Mouse (Mus musculus): ENCODE data around the gene Slc2a3. TPM values are rescaled to one million over a fixed set of nuclear protein-coding genes. Genes with fewer than 3 reads are reported as not detected.
"Not testable (repeated sequence)": the region's sequence is repeated elsewhere in the genome, so short reads cannot be mapped to it uniquely, and the experiment has no call there.

Slc2a3 gene
- polyA plus RNA-seq, 1 experiment from 2014 or later = 8.4 TPM

- H3K4me1 ChIP-seq (replicated peaks) = peaks cover 11% of the 10 kb centered on the region; the same call in 1 of the 2 replicates
- H3K36me3 ChIP-seq = no peaks in the 10 kb centered on the region
- no peaks in the 10 kb centered on the region for H3K9me3 ChIP-seq (replicated peaks)
- 36% methylated on average over 1 of the region's 1 CpGs for WGBS
- H3K27ac ChIP-seq = peak overlapping the region; percentile 91
- no peak overlapping the region for H3K4me3 ChIP-seq
- ATAC-seq (replicated peaks; ENCODE audit: insufficient number of reproducible peaks, insufficient read depth, low FRiP score, low read depth) = no peak
- H3K4me2 ChIP-seq = no peak overlapping the region
- H3K9ac ChIP-seq = no peak overlapping the region
- H3K27me3 ChIP-seq = no peaks in the 10 kb centered on the region; the same call in 1 of the 2 replicates
Observed at GRCm38 (mm10) chr6:122703706-122704105, 97.7 kb downstream of the Slc2a3 start.

- ATAC-seq (replicated peaks; ENCODE audit: insufficient number of reproducible peaks, insufficient read depth, low FRiP score, low read depth) = no peak
- H3K4me3 ChIP-seq = peak overlapping the region; percentile 41; the same call in 1 of the 2 replicates
- no peaks in the 10 kb centered on the region for H3K36me3 ChIP-seq
- H3K4me1 ChIP-seq (replicated peaks) = peaks cover 11% of the 10 kb centered on the region; the same call in 1 of the 2 replicates
- peak overlapping the region; percentile 59 for H3K4me2 ChIP-seq
- 12% methylated on average over 6 of the region's 6 CpGs for WGBS
- no peaks in the 10 kb centered on the region for H3K9me3 ChIP-seq (replicated peaks)
- no peak overlapping the region for H3K9ac ChIP-seq
- H3K27me3 ChIP-seq = no peaks in the 10 kb centered on the region; the same call in 1 of the 2 replicates
- H3K27ac ChIP-seq = peak overlapping the region; percentile 91
Observed at GRCm38 (mm10) chr6:122703251-122703650, 98.2 kb downstream of the Slc2a3 start.

DNA sequence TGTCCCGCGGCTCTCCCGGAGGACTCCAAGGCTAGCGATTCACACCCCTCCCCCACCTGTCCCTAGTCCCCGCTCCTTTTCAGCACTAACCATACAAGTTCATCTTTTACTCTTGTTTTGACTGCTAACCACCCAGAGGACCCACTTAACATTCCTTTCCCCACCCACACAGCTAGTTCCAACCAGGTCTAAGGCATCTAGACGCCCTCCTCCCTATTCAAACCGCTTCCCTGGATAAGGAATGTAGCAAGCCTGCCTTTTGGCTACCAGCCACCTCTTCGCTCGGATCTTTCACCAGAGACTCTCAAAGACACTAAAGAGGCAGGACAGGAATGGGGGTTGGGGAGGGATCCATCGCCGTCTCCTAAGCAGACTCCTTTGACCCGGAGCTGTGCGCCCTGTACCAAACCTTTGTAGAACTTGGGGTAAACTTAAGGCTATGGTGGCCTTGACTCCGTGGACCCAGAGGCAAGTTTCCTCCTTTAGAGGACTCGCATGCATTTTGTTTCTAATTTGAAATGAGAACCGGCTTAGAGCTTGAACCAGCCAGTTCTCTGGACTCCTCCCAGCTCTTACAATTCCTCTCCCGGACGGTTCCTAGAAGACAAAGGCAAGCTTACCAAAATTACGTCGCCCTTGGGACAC is 98.8 kb downstream of the Slc2a3 start:
- WGBS = 3% methylated on average over 20 of the region's 20 CpGs
- Histone ChIP-seq H3K4me1 (replicated peaks) (peaks cover 11% of the 10 kb centered on the region; the same call in 1 of the 2 replicates), H3K27me3 (no peaks in the 10 kb centered on the region; the same call in 1 of the 2 replicates), H3K4me3 (peak overlapping the region; percentile 41), H3K9me3 (replicated peaks) (no peaks in the 10 kb centered on the region), H3K27ac (peak overlapping the region; percentile 91), H3K36me3 (no peaks in the 10 kb centered on the region), H3K9ac (peak overlapping the region; percentile 46; the same call in 1 of the 2 replicates), H3K4me2 (peak overlapping the region; percentile 59)
- ATAC-seq (replicated peaks; ENCODE audit: insufficient number of reproducible peaks, insufficient read depth, low FRiP score, low read depth) = peak; percentile 95

DNA sequence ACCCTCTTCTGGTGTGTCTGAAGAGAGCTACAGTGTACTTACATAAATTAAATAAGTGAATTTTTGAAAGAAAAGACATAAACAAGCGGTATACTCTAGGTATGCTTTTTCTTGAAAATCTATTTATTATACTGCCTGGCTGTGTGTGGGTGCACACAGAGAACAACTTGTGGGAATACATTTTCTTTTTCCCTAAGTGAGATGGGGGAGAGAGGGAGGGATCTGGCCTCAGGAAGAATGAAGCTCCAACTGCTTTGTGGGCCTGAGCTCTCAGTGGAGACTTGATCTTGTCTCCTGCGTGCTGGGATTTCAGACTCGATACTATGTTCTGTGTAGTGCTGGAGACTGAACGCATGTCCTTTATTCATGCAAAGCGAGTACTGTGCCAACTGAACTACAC is 99.6 kb downstream of the Slc2a3 start:
- no peaks in the 10 kb centered on the region for H3K27me3 ChIP-seq
- no peak for ATAC-seq (replicated peaks; ENCODE audit: insufficient number of reproducible peaks, insufficient read depth, low FRiP score, low read depth)
- H3K4me2 ChIP-seq = peak overlapping the region; percentile 59
- WGBS = 74% methylated on average over 5 of the region's 5 CpGs
- peak overlapping the region; percentile 91 for H3K27ac ChIP-seq
- H3K9ac ChIP-seq = no peak overlapping the region
- no peaks in the 10 kb centered on the region for H3K36me3 ChIP-seq
- peaks cover 11% of the 10 kb centered on the region; the same call in 1 of the 2 replicates for H3K4me1 ChIP-seq (replicated peaks)
- H3K4me3 ChIP-seq = no peak overlapping the region
- H3K9me3 ChIP-seq (replicated peaks) = no peaks in the 10 kb centered on the region

DNA sequence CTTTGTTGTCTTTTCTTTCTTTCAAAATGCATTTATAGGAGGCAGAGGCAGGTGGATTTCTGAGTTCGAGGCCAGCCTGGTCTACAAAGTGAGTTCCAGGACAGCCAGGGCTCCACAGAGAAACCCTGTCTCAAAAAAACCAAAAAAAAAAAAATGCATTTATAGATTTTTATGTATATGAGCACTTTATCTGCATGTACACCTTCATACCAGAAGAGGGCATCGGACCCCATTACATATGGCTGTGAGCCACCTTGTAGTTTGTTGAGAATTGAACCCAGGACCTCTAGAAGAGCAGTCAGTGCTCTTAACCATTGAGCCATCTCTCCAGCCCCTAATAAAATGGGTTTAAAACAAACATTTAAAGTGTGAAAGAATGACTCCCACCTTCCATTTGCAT is 101.8 kb downstream of the Slc2a3 start:
- H3K4me2 ChIP-seq = not testable (repeated sequence)

DNA sequence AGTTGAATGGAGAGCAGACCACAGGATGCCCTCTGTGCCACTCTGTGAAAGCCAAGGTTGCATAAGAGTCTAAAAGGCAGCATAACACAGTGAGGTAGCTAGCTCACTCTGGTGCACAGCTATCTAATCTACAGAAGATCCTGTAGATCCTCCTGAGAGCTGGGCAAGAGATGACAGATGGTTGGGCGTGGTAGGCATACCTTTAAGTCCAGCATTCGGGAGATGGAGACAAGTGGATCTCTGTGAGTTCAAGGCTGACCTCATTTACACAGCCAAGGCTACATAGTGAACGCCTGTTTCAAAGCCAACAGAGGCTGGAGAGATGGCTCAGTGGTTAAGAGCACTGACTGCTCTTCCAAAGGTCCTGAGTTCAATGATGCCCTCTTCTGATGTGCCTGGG is 106.0 kb downstream of the Slc2a3 start:
- 83% methylated on average over 3 of the region's 3 CpGs for WGBS
- Histone ChIP-seq H3K4me1 (replicated peaks) (no peaks in the 10 kb centered on the region), H3K27me3 (no peaks in the 10 kb centered on the region), H3K27ac (no peak overlapping the region), H3K9me3 (replicated peaks) (no peaks in the 10 kb centered on the region), H3K4me3 (no peak overlapping the region), H3K9ac (no peak overlapping the region), H3K36me3 (no peaks in the 10 kb centered on the region), H3K4me2 (no peak overlapping the region)
- ATAC-seq (replicated peaks; ENCODE audit: insufficient number of reproducible peaks, insufficient read depth, low FRiP score, low read depth) = no peak

More for the DNA sequence above, 101.8 kb downstream of the Slc2a3 start:
- not testable (repeated sequence) for H3K9me3 ChIP-seq (replicated peaks); H3K9ac ChIP-seq; H3K4me3 ChIP-seq; H3K36me3 ChIP-seq; H3K27me3 ChIP-seq; ATAC-seq (replicated peaks; ENCODE audit: insufficient number of reproducible peaks, insufficient read depth, low FRiP score, low read depth); H3K27ac ChIP-seq
- WGBS = 74% methylated on average over 2 of the region's 2 CpGs
- H3K4me1 ChIP-seq (replicated peaks) = peaks cover 11% of the 10 kb centered on the region; the same call in 1 of the 2 replicates

GRCm38 (mm10) chr6:122690082-122690481 is 111.4 kb downstream of the Slc2a3 start:
- no peak for ATAC-seq (replicated peaks; ENCODE audit: insufficient number of reproducible peaks, insufficient read depth, low FRiP score, low read depth)
- WGBS = 85% methylated on average over 5 of the region's 5 CpGs

GRCm38 (mm10) chr6:122689411-122690055 is 111.9 kb downstream of the Slc2a3 start:
- no peak for ATAC-seq (replicated peaks; ENCODE audit: insufficient number of reproducible peaks, insufficient read depth, low FRiP score, low read depth)
- WGBS = 75% methylated on average over 6 of the region's 6 CpGs
- no peaks in the 10 kb centered on the region for H3K9me3 ChIP-seq (replicated peaks)
- no peak overlapping the region for H3K9ac ChIP-seq
- no peak overlapping the region for H3K27ac ChIP-seq
- H3K4me2 ChIP-seq = no peak overlapping the region
- H3K36me3 ChIP-seq = no peaks in the 10 kb centered on the region
- H3K4me3 ChIP-seq = no peak overlapping the region
- H3K27me3 ChIP-seq = no peaks in the 10 kb centered on the region
- no peaks in the 10 kb centered on the region for H3K4me1 ChIP-seq (replicated peaks)

More at GRCm38 (mm10) chr6:122690082-122690481, 111.4 kb downstream of the Slc2a3 start:
- Histone ChIP-seq H3K9me3 (replicated peaks) (no peaks in the 10 kb centered on the region), H3K4me1 (replicated peaks) (no peaks in the 10 kb centered on the region), H3K4me3 (no peak overlapping the region), H3K9ac (no peak overlapping the region), H3K27me3 (no peaks in the 10 kb centered on the region), H3K4me2 (no peak overlapping the region), H3K27ac (no peak overlapping the region), H3K36me3 (no peaks in the 10 kb centered on the region)

DNA sequence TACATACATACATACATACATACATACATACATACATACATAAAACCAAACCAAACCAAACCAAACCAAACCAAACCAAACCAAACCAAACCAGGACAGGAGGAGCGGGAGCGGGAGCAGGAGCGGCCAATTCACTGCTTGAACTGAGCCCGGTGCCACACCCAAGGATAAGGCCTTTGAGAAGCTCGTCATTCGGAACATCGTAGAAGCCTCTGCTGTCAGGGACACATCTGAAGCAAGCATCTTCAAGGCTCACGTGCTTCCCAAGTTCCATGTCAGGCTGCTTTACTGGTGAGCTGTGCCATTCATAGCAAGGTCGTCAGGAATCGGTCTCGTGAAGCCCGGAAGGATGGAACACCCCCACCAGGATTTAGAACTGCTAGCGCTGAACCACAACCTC is 114.7 kb downstream of the Slc2a3 start:
- no peaks in the 10 kb centered on the region for H3K36me3 ChIP-seq
- WGBS = 87% methylated on average over 13 of the region's 13 CpGs
- H3K9ac ChIP-seq = no peak overlapping the region
- no peak overlapping the region for H3K4me2 ChIP-seq
- H3K27ac ChIP-seq = no peak overlapping the region
- H3K27me3 ChIP-seq = no peaks in the 10 kb centered on the region
- no peaks in the 10 kb centered on the region for H3K9me3 ChIP-seq (replicated peaks)
- ATAC-seq (replicated peaks; ENCODE audit: insufficient number of reproducible peaks, insufficient read depth, low FRiP score, low read depth) = no peak
- no peak overlapping the region for H3K4me3 ChIP-seq
- no peaks in the 10 kb centered on the region for H3K4me1 ChIP-seq (replicated peaks)

DNA sequence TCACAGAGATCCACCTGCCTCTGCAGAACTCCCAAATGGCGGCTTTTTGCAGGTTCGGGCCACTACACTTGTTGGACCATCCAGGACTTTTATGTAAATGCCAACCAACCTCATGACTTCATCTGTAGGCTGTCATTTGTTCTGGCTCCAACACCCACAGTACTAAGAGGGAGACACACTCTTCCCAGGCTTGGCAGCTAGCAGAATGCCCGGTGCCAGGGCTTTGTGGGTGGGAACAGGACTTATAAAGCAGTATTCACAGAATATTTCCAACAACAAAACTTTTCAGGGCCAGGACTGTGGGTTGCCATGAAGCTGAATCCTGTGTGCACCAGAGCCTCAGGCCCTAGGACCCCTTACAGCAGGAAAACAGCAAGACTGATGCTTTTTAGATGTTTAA is 118.8 kb downstream of the Slc2a3 start:
- no peak overlapping the region for H3K4me3 ChIP-seq
- H3K27me3 ChIP-seq = no peaks in the 10 kb centered on the region
- no peak overlapping the region for H3K4me2 ChIP-seq
- H3K4me1 ChIP-seq (replicated peaks) = no peaks in the 10 kb centered on the region
- no peaks in the 10 kb centered on the region for H3K36me3 ChIP-seq
- H3K9ac ChIP-seq = no peak overlapping the region
- no peaks in the 10 kb centered on the region for H3K9me3 ChIP-seq (replicated peaks)
- H3K27ac ChIP-seq = no peak overlapping the region
- ATAC-seq (replicated peaks; ENCODE audit: insufficient number of reproducible peaks, insufficient read depth, low FRiP score, low read depth) = no peak
- 81% methylated on average over 3 of the region's 3 CpGs for WGBS
